Mouse (Mus musculus) stomach, embryonic 14.5 days (tissue): Measurements from ENCODE around the gene Prickle2. TPM values are rescaled to one million over a fixed set of nuclear protein-coding genes. Genes with fewer than 3 reads are reported as not detected.

Experiments
- ATAC-seq: fragments of 200-750 bp; cut with Nextera tagmentation; 2 replicates; pipeline ENCODE4 v1.8.0; 2017; ENCODE audit warnings: low read depth, moderate TSS enrichment; ENCODE audit not compliant: insufficient number of reproducible peaks, insufficient read depth, low FRiP score
- H3K27ac ChIP-seq: fragments of 300-500 bp; sonication (generic); 2 replicates; pipeline ENCODE4 v1.5.1; 2014; ENCODE audit warnings: mild to moderate bottlenecking, low read length, moderate library complexity, mixed read lengths
- H3K27me3 ChIP-seq: fragments of 300-500 bp; sonication (generic); 2 replicates; pipeline ENCODE4 v1.6.1; 2014; ENCODE audit warnings: low read length, control low read depth, mixed read lengths; ENCODE audit not compliant: control insufficient read depth, insufficient read depth
- H3K36me3 ChIP-seq: fragments of 300-500 bp; sonication (generic); 2 replicates; pipeline ENCODE4 v1.6.1; 2014; ENCODE audit warnings: mild to moderate bottlenecking, control low read depth, low read length, moderate library complexity, mixed read lengths; ENCODE audit not compliant: control insufficient read depth, insufficient read depth
- H3K4me1 ChIP-seq: fragments of 300-500 bp; sonication (generic); 2 replicates; pipeline ENCODE4 v1.6.1; 2014; ENCODE audit warnings: low read length, control low read depth, mixed read lengths; ENCODE audit not compliant: control insufficient read depth, insufficient read depth
- H3K4me2 ChIP-seq: fragments of 300-500 bp; sonication (generic); replicated peaks from 2 replicates; pipeline ENCODE4 v1.6.1; 2014; ENCODE audit warnings: low read depth, low read length, control low read depth
- H3K4me3 ChIP-seq: fragments of 300-500 bp; sonication (generic); 2 replicates; pipeline ENCODE4 v1.5.1; 2014; ENCODE audit warnings: low read depth, low read length, control low read depth
- H3K9ac ChIP-seq: fragments of 300-500 bp; sonication (generic); replicated peaks from 2 replicates; pipeline ENCODE4 v1.6.1; 2014; ENCODE audit warnings: low read depth, mild to moderate bottlenecking, control low read depth, low read length, moderate library complexity, mixed read lengths
- H3K9me3 ChIP-seq: fragments of 300-500 bp; sonication (generic); 2 replicates; pipeline ENCODE4 v1.6.1; 2016; ENCODE audit warnings: low read depth, low read length, control low read depth; ENCODE audit not compliant: control insufficient read depth
- WGBS: fragments of 180-500 bp; shearing (Covaris S2); extraction: QIAGEN DNeasy Blood & Tissue Kit; methylation state at CpG from one replicate; pipeline ENCODE4 v1.1.7; 2014; 5-methylcytosine and 5-hydroxymethylcytosine counted together
- polyA plus RNA-seq: library from polyadenylated mRNA; unstranded; fragments of >200 nt; fragmentation: Nextera tagmentation; extraction: Ambion mirVana; gene quantifications from 2 replicates; pipeline ENCODE4 v1.2.1, GENCODE M21; 2014

Gene Prickle2
- polyA plus RNA-seq, 1 experiment from 2014 or later: 13.4 TPM

DNA sequence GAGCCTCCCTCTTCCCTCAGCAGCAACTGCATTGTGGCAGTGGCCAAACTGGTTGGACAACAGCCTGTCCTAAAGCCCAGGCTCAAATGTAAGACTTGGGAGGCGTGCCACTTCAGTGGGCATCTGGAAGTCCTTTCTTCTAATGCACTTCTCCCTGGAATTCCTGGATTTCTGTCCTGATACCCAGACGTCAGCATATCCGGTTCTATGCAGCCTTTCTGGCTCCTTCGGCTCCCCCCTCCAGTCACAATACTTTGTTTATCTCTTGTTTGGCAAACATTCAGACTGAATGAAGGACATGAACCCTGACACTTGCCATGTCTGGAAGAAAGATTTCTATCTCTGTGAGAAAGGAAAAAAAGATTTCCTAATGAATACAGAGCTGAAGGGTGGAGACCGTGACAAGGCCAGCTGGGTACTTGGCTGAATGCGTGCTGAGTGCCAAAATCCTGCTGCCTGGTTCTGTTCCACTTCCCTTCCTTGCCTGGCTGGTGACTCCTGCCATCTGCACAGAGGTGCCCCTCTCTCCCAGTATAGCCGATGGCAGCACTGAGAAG, 241.1 kb downstream of the Prickle2 start:
- no peak for ATAC-seq
- Histone ChIP-seq H3K4me2 (no peak overlapping the region), H3K4me3 (no peak overlapping the region), H3K27me3 (no peaks in the 10 kb centered on the region), H3K27ac (no peak overlapping the region), H3K9me3 (no peaks in the 10 kb centered on the region), H3K4me1 (peaks cover 42% of the 10 kb centered on the region), H3K9ac (no peak overlapping the region), H3K36me3 (no peaks in the 10 kb centered on the region)
- 31% methylated on average over 7 of the region's 7 CpGs for WGBS

- Histone ChIP-seq H3K4me2 (no peak overlapping the region), H3K4me1 (peaks cover 36% of the 10 kb centered on the region), H3K9me3 (no peaks in the 10 kb centered on the region), H3K27me3 (no peaks in the 10 kb centered on the region), H3K4me3 (no peak overlapping the region), H3K27ac (no peak overlapping the region), H3K36me3 (no peaks in the 10 kb centered on the region), H3K9ac (no peak overlapping the region)
- WGBS: 26% methylated on average over 9 of the region's 9 CpGs
- ATAC-seq: no peak
Measured at GRCm38 (mm10) chr6:92463768-92464167, 242.2 kb downstream of the Prickle2 start.

GRCm38 (mm10) chr6:92460750-92461149, 245.2 kb downstream of the Prickle2 start:
- WGBS: 79% methylated on average over 2 of the region's 2 CpGs
- no peak for ATAC-seq

GRCm38 (mm10) chr6:92458026-92458425, 247.9 kb downstream of the Prickle2 start:
- 66% methylated on average over 4 of the region's 4 CpGs for WGBS
- ATAC-seq: no peak

More at GRCm38 (mm10) chr6:92460750-92461149, 245.2 kb downstream of the Prickle2 start:
- no peaks in the 10 kb centered on the region for H3K36me3 ChIP-seq
- H3K27me3 ChIP-seq: no peaks in the 10 kb centered on the region
- H3K4me2 ChIP-seq: no peak overlapping the region
- no peak overlapping the region for H3K4me3 ChIP-seq
- no peak overlapping the region for H3K9ac ChIP-seq
- H3K27ac ChIP-seq: no peak overlapping the region
- H3K4me1 ChIP-seq: peaks cover 27% of the 10 kb centered on the region
- H3K9me3 ChIP-seq: no peaks in the 10 kb centered on the region

DNA sequence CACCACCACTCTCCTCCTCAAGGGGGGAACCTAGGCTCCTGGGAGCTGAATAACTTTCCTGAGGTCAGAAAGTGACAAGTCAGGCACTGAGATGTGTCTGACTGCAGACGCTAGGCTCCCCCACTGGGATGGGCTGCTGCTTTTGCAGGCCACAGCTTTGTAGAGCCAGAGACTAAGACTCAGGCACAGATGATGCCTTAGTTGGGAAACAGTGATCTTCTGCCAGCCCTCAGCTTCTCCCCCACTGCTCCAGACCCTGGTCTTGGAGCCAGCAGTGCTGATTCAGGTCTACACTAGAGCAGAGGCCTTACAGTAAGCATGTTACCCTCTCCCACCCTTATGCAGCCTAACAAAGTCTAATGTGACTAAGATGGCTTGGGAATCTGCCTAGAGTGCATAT, 254.5 kb downstream of the Prickle2 start:
- ATAC-seq: no peak

More at GRCm38 (mm10) chr6:92458026-92458425, 247.9 kb downstream of the Prickle2 start:
- Histone ChIP-seq H3K9me3 (no peaks in the 10 kb centered on the region), H3K36me3 (no peaks in the 10 kb centered on the region), H3K27ac (no peak overlapping the region), H3K9ac (no peak overlapping the region), H3K4me2 (no peak overlapping the region), H3K4me3 (no peak overlapping the region), H3K4me1 (0 out of 2 replicates have a peak, but pooled peaks cover 7% of the 10 kb centered on the region), H3K27me3 (no peaks in the 10 kb centered on the region)

DNA sequence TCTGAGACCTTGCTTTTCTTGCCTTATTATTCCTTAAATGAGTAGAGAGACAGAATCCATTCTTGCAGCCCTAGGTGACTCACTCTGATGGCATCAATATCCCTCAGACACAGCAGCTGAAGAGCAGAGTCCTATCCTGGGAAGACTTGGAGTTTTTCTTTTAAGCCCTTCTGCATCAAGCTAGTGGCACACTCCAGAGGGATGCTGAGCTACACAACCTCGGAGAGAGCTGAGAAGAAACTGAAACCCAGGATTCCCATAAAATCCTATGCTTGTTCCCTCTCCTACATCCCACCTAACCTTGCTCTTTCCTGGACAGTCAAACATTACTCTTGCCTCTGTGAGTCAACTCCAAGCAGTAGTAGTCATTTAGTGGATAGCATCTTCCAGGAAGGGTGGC, 256.0 kb downstream of the Prickle2 start:
- H3K9me3 ChIP-seq: no peaks in the 10 kb centered on the region
- H3K4me3 ChIP-seq: no peak overlapping the region
- H3K27me3 ChIP-seq: no peaks in the 10 kb centered on the region
- no peak for ATAC-seq
- H3K27ac ChIP-seq: no peak overlapping the region
- peaks cover 5% of the 10 kb centered on the region; the same call in 1 of the 2 replicates for H3K4me1 ChIP-seq
- 88% methylated on average over 1 of the region's 1 CpGs for WGBS
- H3K9ac ChIP-seq: no peak overlapping the region
- no peaks in the 10 kb centered on the region for H3K36me3 ChIP-seq
- H3K4me2 ChIP-seq: no peak overlapping the region

More for the DNA sequence above, 254.5 kb downstream of the Prickle2 start:
- Histone ChIP-seq H3K27ac (no peak overlapping the region), H3K4me3 (no peak overlapping the region), H3K9ac (no peak overlapping the region), H3K9me3 (no peaks in the 10 kb centered on the region), H3K4me2 (no peak overlapping the region), H3K36me3 (no peaks in the 10 kb centered on the region), H3K4me1 (peaks cover 3% of the 10 kb centered on the region; the same call in 1 of the 2 replicates), H3K27me3 (no peaks in the 10 kb centered on the region)
- 61% methylated on average over 1 of the region's 1 CpGs for WGBS

- Histone ChIP-seq H3K4me2 (no peak overlapping the region), H3K27ac (peak overlapping the region; percentile 70), H3K4me1 (peaks cover 5% of the 10 kb centered on the region; the same call in 1 of the 2 replicates), H3K4me3 (no peak overlapping the region), H3K36me3 (no peaks in the 10 kb centered on the region), H3K9ac (no peak overlapping the region), H3K9me3 (no peaks in the 10 kb centered on the region), H3K27me3 (no peaks in the 10 kb centered on the region)
- 0 out of 2 replicates have a peak, but pooled peaks have one; percentile 33 for ATAC-seq
- 38% methylated on average over 3 of the region's 3 CpGs for WGBS
Measured at GRCm38 (mm10) chr6:92446662-92447061, 259.3 kb downstream of the Prickle2 start.

DNA sequence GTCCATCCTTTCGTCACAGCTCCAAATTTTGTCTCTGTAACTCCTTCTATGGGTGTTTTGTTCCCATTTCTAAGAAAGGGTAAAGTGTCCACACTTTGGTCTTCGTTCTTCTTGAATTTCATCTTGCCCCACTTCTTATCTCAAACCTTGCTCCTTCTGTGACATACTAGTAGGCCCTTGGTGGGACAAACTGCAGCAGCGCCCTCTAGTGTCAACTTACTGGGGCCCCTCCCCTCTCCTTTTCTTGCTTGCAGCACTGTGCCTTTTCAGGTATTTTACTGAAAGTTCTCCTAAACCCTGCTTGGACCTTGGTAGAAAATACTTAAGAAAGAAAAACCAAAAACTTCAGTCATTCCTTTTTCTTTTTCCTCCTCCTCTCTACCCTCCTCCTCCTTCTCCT, 264.8 kb downstream of the Prickle2 start:
- ATAC-seq: no peak
- Histone ChIP-seq H3K27me3 (no peaks in the 10 kb centered on the region), H3K4me3 (no peak overlapping the region), H3K4me1 (no peaks in the 10 kb centered on the region; the same call in 1 of the 2 replicates), H3K27ac (no peak overlapping the region), H3K9ac (no peak overlapping the region), H3K36me3 (no peaks in the 10 kb centered on the region), H3K4me2 (no peak overlapping the region), H3K9me3 (no peaks in the 10 kb centered on the region)
- 57% methylated on average over 2 of the region's 3 CpGs for WGBS

- ATAC-seq: no peak
- no peak overlapping the region for H3K4me3 ChIP-seq
- H3K27ac ChIP-seq: no peak overlapping the region
- H3K9ac ChIP-seq: no peak overlapping the region
- WGBS: 85% methylated on average over 3 of the region's 3 CpGs
- no peaks in the 10 kb centered on the region for H3K27me3 ChIP-seq
- no peaks in the 10 kb centered on the region for H3K36me3 ChIP-seq
- H3K4me1 ChIP-seq: no peaks in the 10 kb centered on the region
- H3K4me2 ChIP-seq: no peak overlapping the region
- H3K9me3 ChIP-seq: no peaks in the 10 kb centered on the region
Measured at GRCm38 (mm10) chr6:92440251-92440650, 265.7 kb downstream of the Prickle2 start.
